ENCODE assay signal across 9 mouse cellular contexts in the genomic region with DNA sequence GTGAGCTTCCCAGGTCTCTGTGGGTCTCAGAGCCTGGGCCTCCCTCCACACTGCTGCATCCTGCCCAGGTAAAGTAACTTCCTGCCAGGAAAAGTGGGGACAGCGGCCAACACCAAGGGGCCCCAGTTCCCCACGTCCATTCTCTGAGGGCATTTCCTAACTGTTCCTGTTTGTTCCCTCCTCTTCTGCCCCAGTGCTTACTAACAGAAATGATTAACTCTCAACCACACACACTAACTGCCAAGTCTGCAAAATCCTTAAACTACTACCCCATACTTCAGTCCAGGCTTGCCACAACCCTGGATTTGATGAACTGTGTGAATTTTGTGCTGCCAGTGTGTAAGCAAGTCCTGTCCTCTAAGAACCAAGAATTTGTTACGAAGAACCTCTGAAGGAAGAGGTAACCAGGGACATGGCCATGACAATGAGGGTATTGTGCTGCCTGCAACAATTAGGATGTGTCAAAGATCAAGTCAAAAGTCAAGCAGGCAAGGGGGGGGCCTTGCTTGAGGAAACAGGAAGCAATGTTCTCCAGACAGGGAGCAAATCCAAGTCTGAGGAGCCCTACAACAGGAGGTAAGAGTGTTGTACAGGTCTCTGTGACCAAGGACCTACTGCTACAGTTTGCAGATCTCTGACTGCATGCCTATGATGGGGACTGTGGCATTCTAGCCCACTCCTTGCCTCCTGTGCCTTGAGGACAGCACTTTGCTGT. TPM values are rescaled to one million over a fixed set of nuclear protein-coding genes. Genes with fewer than 3 reads are reported as not detected.
A peak's percentile ranks its signal among the peaks of the same experiment; 100 is the strongest.
DNase-seq lines count a peak whose midpoint lies in the region; ATAC-seq and TF ChIP-seq lines count a peak whose summit lies in the region.
"Had no signal": no experiment of that assay in that cellular context is flagged by ENCODE, and none has a peak within 500 bp of the region (broad histone marks: within the 10 kb centered on the region; RNA-seq: fewer than 3 reads in every experiment).

No protein-coding gene starts in this region.

- peaks cover 33% of the 10 kb centered on the region for H3K4me1 ChIP-seq in heart, adult 2 months (ENCODE audit: control insufficient read depth, insufficient read depth, low read length)
- H3K4me1 ChIP-seq in intestine, postnatal 0 days (replicated peaks; ENCODE audit: control insufficient read depth, insufficient read depth, low read length), result peaks cover 40% of the 10 kb centered on the region
- peaks cover 23 to 73% of the 10 kb centered on the region in 2 experiments for H3K4me1 ChIP-seq in liver, embryonic 14.5 days (replicated peaks; ENCODE audit: control insufficient read depth in 2 of 2, insufficient read depth in 2 of 2, low read length in 1 of 2)

- intact Hi-C loops in heart, adult 2 months (cut with DNase I), result no loop called here
- intact Hi-C loops in heart, postnatal 14 days (cut with DNase I), result no loop called here

- 0 out of 2 replicates have a peak overlapping the region, but pooled peaks have one; percentile 6 for H3K4me2 ChIP-seq in intestine, postnatal 0 days (replicated peaks; ENCODE audit: low read depth)
- peak overlapping the region; percentile 1; the same call in 1 of the 2 replicates for H3K4me2 ChIP-seq in liver, embryonic 14.5 days (ENCODE audit: low read depth)

- no peak for DNase-seq in heart, adult 2 months
- DNase-seq in heart, postnatal 14 days, result no peak
- peak; percentile 4 for DNase-seq in adipocyte (ENCODE audit: low spot score)
- DNase-seq in liver, embryonic 14.5 days (ENCODE audit: low read depth in 3 of 3, low spot score in 3 of 3), result no peak
- DNase-seq in frontal cortex, postnatal 10 days (ENCODE audit: low spot score in 2 of 2), result no peak
- DNase-seq in urinary bladder, adult 18-20 months (ENCODE audit: low spot score in 2 of 2), result no peak
- DNase-seq in cerebellum, postnatal 14 days, result no peak

- no peak overlapping the region for H3K9ac ChIP-seq in heart, adult 2 months (ENCODE audit: low read depth, low read length)
- H3K9ac ChIP-seq in intestine, postnatal 0 days (ENCODE audit: low read depth, low read length), result no peak overlapping the region
- H3K9ac ChIP-seq in liver, embryonic 14.5 days (replicated peaks), result no peak overlapping the region

- peak; percentile 23 for ATAC-seq in intestine, postnatal 0 days
- no peak for ATAC-seq in liver, embryonic 14.5 days (ENCODE audit: insufficient read depth)
- ATAC-seq: CD4-positive, CD25-positive, alpha-beta regulatory T cell, adult 4 months had no signal

- TF ChIP-seq CTCF in heart, adult 2 months (IDR thresholded peaks at IDR 0.05), result no peak
- TF ChIP-seq CTCF in intestine, postnatal 0 days (IDR thresholded peaks at IDR 0.05; ENCODE audit: low read depth), result no peak
- TF ChIP-seq CTCF in liver, embryonic 14.5 days (IDR thresholded peaks at IDR 0.05; ENCODE audit: low read depth), result no peak

- H3K79me2 ChIP-seq in heart, adult 2 months (replicated peaks; ENCODE audit: control insufficient read depth, insufficient read depth, low read length), result peaks cover 2% of the 10 kb centered on the region; the same call in 1 of the 2 replicates

- H3K4me3 ChIP-seq in heart, adult 2 months, result no peak overlapping the region
- no peak overlapping the region for H3K4me3 ChIP-seq in intestine, postnatal 0 days (ENCODE audit: low read depth, low read length)
- H3K4me3 ChIP-seq in liver, embryonic 14.5 days (ENCODE audit: insufficient read depth in 1 of 2, low read depth in 2 of 2, low read length in 2 of 2), result no peak overlapping the region

- H3K27me3 ChIP-seq in heart, adult 2 months (ENCODE audit: control insufficient read depth, insufficient read depth, low read length), result no peaks in the 10 kb centered on the region
- H3K27me3 ChIP-seq in intestine, postnatal 0 days (replicated peaks; ENCODE audit: control insufficient read depth, insufficient read depth, low read length), result no peaks in the 10 kb centered on the region
- no peaks in the 10 kb centered on the region for H3K27me3 ChIP-seq in liver, embryonic 14.5 days (ENCODE audit: control insufficient read depth, insufficient read depth, low read length)

- 40% methylated on average over 3 of the region's 3 CpGs for WGBS in heart, adult 2 months
- 37% methylated on average over 3 of the region's 3 CpGs for WGBS in intestine, postnatal 0 days
- WGBS in liver, embryonic 14.5 days (ENCODE audit: insufficient replicate concordance), result 45% methylated on average over 3 of the region's 3 CpGs

- peak overlapping the region; percentile 31; the same call in 1 of the 2 replicates for H3K27ac ChIP-seq in heart, adult 2 months
- H3K27ac ChIP-seq in intestine, postnatal 0 days (ENCODE audit: low read depth, low read length), result peak overlapping the region; percentile 69
- H3K27ac ChIP-seq in liver, embryonic 14.5 days, result no peak overlapping the region

- peaks cover 12% of the 10 kb centered on the region for H3K36me3 ChIP-seq in heart, adult 2 months (ENCODE audit: control insufficient read depth, insufficient read depth, low read length)
- H3K36me3 ChIP-seq in intestine, postnatal 0 days (ENCODE audit: control insufficient read depth, insufficient read depth), result no peaks in the 10 kb centered on the region; the same call in 1 of the 2 replicates
- no peaks in the 10 kb centered on the region; the same call in 1 of the 2 replicates for H3K36me3 ChIP-seq in liver, embryonic 14.5 days (replicated peaks; ENCODE audit: control insufficient read depth, insufficient read depth, low read depth)

- TF ChIP-seq POLR2A in heart, adult 2 months (IDR thresholded peaks at IDR 0.05; ENCODE audit: insufficient read depth, low read depth, low read length), result no peak

- no peak for TF ChIP-seq EP300 in heart, adult 2 months (IDR thresholded peaks at IDR 0.05; ENCODE audit: insufficient read depth, low read depth, low read length)
- no peak for TF ChIP-seq EP300 in liver, embryonic 14.5 days (IDR thresholded peaks at IDR 0.05; ENCODE audit: low read depth)

- no peaks in the 10 kb centered on the region for H3K9me3 ChIP-seq in intestine, postnatal 0 days (ENCODE audit: control insufficient read depth)
- no peaks in the 10 kb centered on the region for H3K9me3 ChIP-seq in liver, embryonic 14.5 days (ENCODE audit: control insufficient read depth, low read length)

RNA-seq across cellular contexts. Expression of gene Tspan14, which starts 35.3 kb away (rescaled TPM):
- 10 to 100 TPM; 11.8 to 18.6 TPM for total RNA-seq in heart, adult 2 months (2021)
- 25.7 and 26.4 TPM in 2 replicates for polyA plus RNA-seq in heart, adult 2 months (2012; rRNA removed)
- 10 to 100 TPM; 27.9 to 28.7 TPM for total RNA-seq in heart, postnatal 14 days (2021)
- 30.5 and 33.3 TPM in 2 replicates for polyA plus RNA-seq in intestine, postnatal 0 days (2015; fragmentation: Nextera tagmentation; extraction: Ambion mirVana)
- polyA plus RNA-seq in liver, embryonic 14.5 days (2012; rRNA removed), result 22.0 and 22.9 TPM in 2 replicates
- polyA plus RNA-seq in liver, embryonic 14.5 days (2014; fragmentation: Nextera tagmentation; extraction: Ambion mirVana), result 25.4 and 28.5 TPM in 2 replicates

RNA-seq across cellular contexts. Expression of gene Sh2d4b, which starts 38.2 kb away (rescaled TPM):
- 1 to 10 TPM in 1 of 2 experiments, under 1 TPM in 1; 0.84 to 1.1 TPM for total RNA-seq in heart, adult 2 months (2021)
- 0.14 and 0.18 TPM in 2 replicates for polyA plus RNA-seq in heart, adult 2 months (2012; rRNA removed)
- total RNA-seq in heart, postnatal 14 days (2021), result 1 to 10 TPM in 1 of 2 experiments, under 1 TPM in 1; 0.93 to 1.2 TPM
- not detected in 2 replicates for polyA plus RNA-seq in intestine, postnatal 0 days (2015; fragmentation: Nextera tagmentation; extraction: Ambion mirVana)
- 0.18 and 0.23 TPM in 2 replicates for polyA plus RNA-seq in liver, embryonic 14.5 days (2012; rRNA removed)
- 0.08 TPM in 1 of 2 replicates, not detected in the other for polyA plus RNA-seq in liver, embryonic 14.5 days (2014; fragmentation: Nextera tagmentation; extraction: Ambion mirVana)
